Mouse (Mus musculus): Measurements from ENCODE around the gene Dcaf5. TPM values are rescaled to one million over a fixed set of nuclear protein-coding genes. Genes with fewer than 3 reads are reported as not detected.
A peak's percentile ranks its signal among the peaks of the same experiment; 100 is the strongest.

The Dcaf5 gene
- polyA plus RNA-seq, 1 experiment from 2014 or later, result 11.6 TPM

DNA sequence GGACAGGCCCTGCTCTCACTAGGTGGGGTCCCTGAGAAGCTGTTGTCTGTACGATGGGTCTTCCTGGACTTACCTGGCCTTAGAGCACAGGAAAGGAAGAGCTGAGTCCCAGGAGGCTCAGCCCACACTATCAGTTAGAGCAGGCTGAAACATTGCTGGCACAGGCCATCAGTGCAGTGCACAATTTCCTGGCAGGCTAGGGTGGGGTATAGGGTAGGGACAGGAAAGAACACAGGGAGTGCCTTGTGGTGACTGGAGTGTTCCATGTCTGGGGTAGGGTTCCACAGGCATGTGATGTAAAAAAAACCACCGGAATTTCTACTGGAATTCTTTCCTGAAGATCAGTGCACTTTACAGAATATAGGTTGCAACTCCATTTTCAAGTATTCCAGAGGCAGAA is 117.3 kb downstream of the Dcaf5 start:
- Histone ChIP-seq H3K27ac (ENCODE audit: low read length) (no peak overlapping the region), H3K9me3 (ENCODE audit: control insufficient read depth, low read length) (no peaks in the 10 kb centered on the region), H3K36me3 (ENCODE audit: control insufficient read depth, insufficient read depth, low read length) (no peaks in the 10 kb centered on the region), H3K27me3 (ENCODE audit: control insufficient read depth, insufficient read depth, low read depth, low read length) (no peaks in the 10 kb centered on the region), H3K9ac (ENCODE audit: low read length) (no peak overlapping the region), H3K4me1 (replicated peaks; ENCODE audit: control insufficient read depth, insufficient read depth, low read length) (no peaks in the 10 kb centered on the region), H3K4me2 (ENCODE audit: low read depth, low read length) (no peak overlapping the region), H3K4me3 (ENCODE audit: low read length) (no peak overlapping the region)
- 63% methylated on average over 2 of the region's 2 CpGs for WGBS
- peak; percentile 60; the same call in 1 of the 2 replicates for ATAC-seq (ENCODE audit: low read depth)

DNA sequence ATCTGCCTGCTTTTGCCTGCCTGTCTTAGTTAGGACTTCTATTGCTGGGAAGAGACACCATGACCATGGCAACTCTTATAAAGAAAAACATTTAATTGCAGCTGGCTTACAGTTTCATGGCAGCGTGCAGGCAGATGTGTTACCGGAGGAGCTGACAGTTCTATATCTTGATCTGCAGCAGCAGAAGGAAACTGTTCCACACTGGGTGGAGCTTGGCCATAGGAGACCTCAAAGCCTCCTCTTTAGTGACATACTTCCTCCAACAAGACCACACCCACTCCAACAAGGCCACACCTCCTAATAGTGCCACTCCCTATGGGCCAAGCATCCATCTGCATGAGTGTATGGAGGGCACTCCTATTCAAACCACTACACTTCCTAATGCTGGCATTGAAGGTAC is 121.1 kb downstream of the Dcaf5 start:
- no peak for ATAC-seq (ENCODE audit: low read depth)
- no peaks in the 10 kb centered on the region for H3K9me3 ChIP-seq (ENCODE audit: control insufficient read depth, low read length)
- H3K36me3 ChIP-seq (ENCODE audit: control insufficient read depth, insufficient read depth, low read length), result no peaks in the 10 kb centered on the region
- no peaks in the 10 kb centered on the region for H3K4me1 ChIP-seq (replicated peaks; ENCODE audit: control insufficient read depth, insufficient read depth, low read length)
- no peak overlapping the region for H3K4me3 ChIP-seq (ENCODE audit: low read length)
- no peak overlapping the region for H3K9ac ChIP-seq (ENCODE audit: low read length)
- H3K4me2 ChIP-seq (ENCODE audit: low read depth, low read length), result no peak overlapping the region
- H3K27ac ChIP-seq (ENCODE audit: low read length), result no peak overlapping the region
- H3K27me3 ChIP-seq (ENCODE audit: control insufficient read depth, insufficient read depth, low read depth, low read length), result no peaks in the 10 kb centered on the region
- WGBS, result 80% methylated on average over 2 of the region's 2 CpGs

DNA sequence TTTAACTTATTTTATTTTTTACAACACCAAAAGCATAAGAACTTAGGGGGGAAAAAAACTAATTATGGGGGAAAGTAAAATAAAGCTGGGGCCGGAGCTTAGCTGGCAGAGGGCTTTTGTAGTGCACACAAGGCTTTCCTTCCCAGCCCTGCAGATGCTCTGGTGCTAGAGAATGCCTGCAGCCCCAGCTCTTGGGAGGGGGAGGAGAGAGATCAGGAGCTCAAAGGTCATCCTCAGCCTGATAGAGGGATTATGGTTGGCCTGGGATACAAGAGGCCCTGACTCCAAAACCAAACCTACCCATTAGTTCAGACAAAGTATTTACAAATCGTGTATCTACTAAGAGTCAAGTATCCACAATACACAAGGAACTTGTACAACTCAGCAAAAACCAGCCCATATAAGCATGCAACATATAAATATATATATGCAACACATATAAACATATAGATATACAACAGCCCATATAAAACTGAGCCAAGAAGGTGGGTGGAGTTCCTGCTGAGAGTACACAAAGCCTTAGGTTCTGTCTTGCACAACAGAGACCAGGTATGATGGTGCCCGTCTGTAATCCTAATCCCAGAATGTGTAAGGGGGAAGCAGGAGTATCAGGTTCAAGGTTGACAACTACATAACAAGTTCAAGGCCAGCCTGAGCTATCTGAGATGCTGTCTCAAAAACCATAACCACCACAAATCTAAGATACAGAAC is 124.3 kb downstream of the Dcaf5 start:
- Histone ChIP-seq H3K36me3 (ENCODE audit: control insufficient read depth, insufficient read depth, low read length) (no peaks in the 10 kb centered on the region), H3K27me3 (ENCODE audit: control insufficient read depth, insufficient read depth, low read depth, low read length) (no peaks in the 10 kb centered on the region), H3K9ac (ENCODE audit: low read length) (no peak overlapping the region), H3K4me1 (replicated peaks; ENCODE audit: control insufficient read depth, insufficient read depth, low read length) (no peaks in the 10 kb centered on the region), H3K27ac (ENCODE audit: low read length) (no peak overlapping the region), H3K9me3 (ENCODE audit: control insufficient read depth, low read length) (no peaks in the 10 kb centered on the region), H3K4me2 (ENCODE audit: low read depth, low read length) (no peak overlapping the region), H3K4me3 (ENCODE audit: low read length) (no peak overlapping the region)
- whole genome bisulfite sequencing, result 77% methylated on average over 3 of the region's 3 CpGs
- no peak for ATAC-seq (ENCODE audit: low read depth)

DNA sequence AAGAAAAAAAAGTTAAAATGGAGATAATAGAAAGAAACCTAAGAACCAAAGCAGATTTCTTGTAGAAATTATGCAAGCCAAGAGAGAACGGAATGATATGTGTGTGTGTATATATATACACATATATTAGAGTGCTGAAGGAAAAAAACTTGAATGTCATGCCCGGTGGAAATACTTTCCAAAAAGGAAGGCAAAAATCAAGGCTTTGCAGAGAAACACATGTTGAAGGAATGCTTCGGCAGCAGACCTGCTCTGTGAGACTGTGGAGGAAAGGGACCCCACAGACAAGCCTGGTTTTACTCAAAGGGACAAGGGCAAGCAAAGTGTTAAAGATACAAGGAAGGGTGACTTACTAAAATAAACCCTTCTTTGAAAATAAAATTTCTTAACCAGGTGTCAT is 128.8 kb downstream of the Dcaf5 start:
- ATAC-seq (ENCODE audit: low read depth), result no peak
- Histone ChIP-seq H3K27ac (ENCODE audit: low read length) (no peak overlapping the region), H3K9ac (ENCODE audit: low read length) (no peak overlapping the region), H3K27me3 (ENCODE audit: control insufficient read depth, insufficient read depth, low read depth, low read length) (no peaks in the 10 kb centered on the region), H3K4me3 (ENCODE audit: low read length) (no peak overlapping the region), H3K4me2 (ENCODE audit: low read depth, low read length) (no peak overlapping the region), H3K36me3 (ENCODE audit: control insufficient read depth, insufficient read depth, low read length) (no peaks in the 10 kb centered on the region), H3K9me3 (ENCODE audit: control insufficient read depth, low read length) (0 out of 2 replicates have a peak, but pooled peaks cover 2% of the 10 kb centered on the region), H3K4me1 (replicated peaks; ENCODE audit: control insufficient read depth, insufficient read depth, low read length) (no peaks in the 10 kb centered on the region)
- WGBS, result 58% methylated on average over 3 of the region's 3 CpGs

DNA sequence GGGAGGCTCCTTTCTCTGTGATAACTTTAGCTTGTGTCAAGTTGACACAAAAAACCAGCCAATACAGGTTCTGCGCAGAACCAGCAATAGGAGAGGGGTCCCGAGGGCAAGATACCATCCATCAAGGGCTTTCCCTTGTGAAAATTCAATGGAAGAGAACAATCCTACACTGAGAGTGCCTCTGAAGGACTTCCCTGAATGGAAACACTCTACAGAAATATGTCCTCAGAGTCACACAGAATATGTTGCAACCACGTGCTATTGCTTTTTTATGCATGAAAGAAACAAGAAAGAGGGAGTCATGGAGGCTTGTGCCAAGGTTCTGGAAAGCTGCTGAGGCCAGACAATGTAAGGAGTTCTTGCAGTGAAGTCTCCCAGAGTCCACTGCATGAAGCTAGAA is 131.9 kb downstream of the Dcaf5 start:
- H3K4me2 ChIP-seq (ENCODE audit: low read depth, low read length), result no peak overlapping the region
- no peak for ATAC-seq (ENCODE audit: low read depth)
- no peaks in the 10 kb centered on the region for H3K4me1 ChIP-seq (replicated peaks; ENCODE audit: control insufficient read depth, insufficient read depth, low read length)
- no peak overlapping the region for H3K9ac ChIP-seq (ENCODE audit: low read length)
- no peak overlapping the region for H3K4me3 ChIP-seq (ENCODE audit: low read length)
- H3K27ac ChIP-seq (ENCODE audit: low read length), result no peak overlapping the region
- H3K36me3 ChIP-seq (ENCODE audit: control insufficient read depth, insufficient read depth, low read length), result no peaks in the 10 kb centered on the region
- 88% methylated on average over 3 of the region's 3 CpGs for WGBS
- no peaks in the 10 kb centered on the region for H3K27me3 ChIP-seq (ENCODE audit: control insufficient read depth, insufficient read depth, low read depth, low read length)
- 0 out of 2 replicates have a peak, but pooled peaks cover 2% of the 10 kb centered on the region for H3K9me3 ChIP-seq (ENCODE audit: control insufficient read depth, low read length)

DNA sequence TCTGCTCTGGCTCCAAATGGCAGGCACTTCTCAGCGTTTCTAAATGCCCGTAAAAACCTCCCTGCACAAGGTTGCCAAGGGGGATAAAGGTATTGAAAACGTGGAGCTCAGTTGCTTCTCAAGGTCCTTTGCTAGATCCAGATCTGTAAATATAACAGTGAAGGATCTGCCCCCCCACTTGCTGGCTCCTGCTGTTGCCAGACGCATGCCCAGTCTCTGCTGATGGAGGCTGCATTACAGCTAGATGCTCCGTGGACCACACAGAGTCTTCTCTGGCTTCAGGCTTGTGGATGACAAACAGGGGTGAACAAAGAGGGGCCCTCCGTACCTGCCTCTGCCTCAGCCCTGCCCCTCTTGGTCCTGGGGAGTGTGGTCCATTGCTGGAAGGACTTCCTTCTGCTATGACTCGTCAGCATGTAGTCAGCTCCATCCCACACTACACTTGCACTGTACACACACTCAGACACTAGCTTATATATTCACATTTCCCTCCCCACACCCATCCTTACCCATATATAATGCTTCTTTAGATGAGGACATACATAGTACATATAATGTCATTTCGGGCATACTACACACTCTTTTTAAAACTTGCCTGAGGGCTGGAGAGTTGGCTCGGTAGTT is 135.5 kb downstream of the Dcaf5 start:
- 75% methylated on average over 9 of the region's 9 CpGs for WGBS
- Histone ChIP-seq H3K27ac (ENCODE audit: low read length) (no peak overlapping the region), H3K27me3 (ENCODE audit: control insufficient read depth, insufficient read depth, low read depth, low read length) (no peaks in the 10 kb centered on the region), H3K4me1 (replicated peaks; ENCODE audit: control insufficient read depth, insufficient read depth, low read length) (no peaks in the 10 kb centered on the region), H3K4me3 (ENCODE audit: low read length) (no peak overlapping the region), H3K9me3 (ENCODE audit: control insufficient read depth, low read length) (0 out of 2 replicates have a peak, but pooled peaks cover 2% of the 10 kb centered on the region), H3K4me2 (ENCODE audit: low read depth, low read length) (no peak overlapping the region), H3K9ac (ENCODE audit: low read length) (no peak overlapping the region), H3K36me3 (ENCODE audit: control insufficient read depth, insufficient read depth, low read length) (no peaks in the 10 kb centered on the region)
- no peak for ATAC-seq (ENCODE audit: low read depth)

DNA sequence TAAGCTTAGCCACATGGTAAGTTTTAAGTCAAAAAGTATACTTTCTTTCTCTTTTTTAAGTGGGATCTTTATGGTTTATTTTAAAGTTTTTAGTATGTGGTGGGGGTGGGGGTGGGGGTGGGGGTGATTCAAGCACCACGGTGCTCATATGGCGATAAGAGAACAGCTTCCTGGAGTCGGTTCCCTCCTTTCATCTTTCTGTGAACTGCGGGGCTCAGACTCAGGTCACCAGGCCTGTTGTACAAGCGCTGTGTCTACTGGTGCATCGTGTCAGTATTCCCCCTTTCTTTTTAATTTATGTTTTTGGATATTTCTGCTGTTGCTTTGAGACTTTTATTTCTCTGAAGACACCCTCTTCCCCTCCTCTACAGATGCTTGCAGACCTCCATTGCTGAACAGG is 137.7 kb downstream of the Dcaf5 start:
- Histone ChIP-seq H3K9me3 (ENCODE audit: control insufficient read depth, low read length) (no peaks in the 10 kb centered on the region), H3K9ac (ENCODE audit: low read length) (no peak overlapping the region), H3K27me3 (ENCODE audit: control insufficient read depth, insufficient read depth, low read depth, low read length) (no peaks in the 10 kb centered on the region), H3K27ac (ENCODE audit: low read length) (no peak overlapping the region), H3K4me2 (ENCODE audit: low read depth, low read length) (no peak overlapping the region), H3K4me3 (ENCODE audit: low read length) (no peak overlapping the region), H3K4me1 (replicated peaks; ENCODE audit: control insufficient read depth, insufficient read depth, low read length) (no peaks in the 10 kb centered on the region), H3K36me3 (ENCODE audit: control insufficient read depth, insufficient read depth, low read length) (no peaks in the 10 kb centered on the region)
- no peak for ATAC-seq (ENCODE audit: low read depth)
- 40% methylated on average over 6 of the region's 6 CpGs for WGBS

DNA sequence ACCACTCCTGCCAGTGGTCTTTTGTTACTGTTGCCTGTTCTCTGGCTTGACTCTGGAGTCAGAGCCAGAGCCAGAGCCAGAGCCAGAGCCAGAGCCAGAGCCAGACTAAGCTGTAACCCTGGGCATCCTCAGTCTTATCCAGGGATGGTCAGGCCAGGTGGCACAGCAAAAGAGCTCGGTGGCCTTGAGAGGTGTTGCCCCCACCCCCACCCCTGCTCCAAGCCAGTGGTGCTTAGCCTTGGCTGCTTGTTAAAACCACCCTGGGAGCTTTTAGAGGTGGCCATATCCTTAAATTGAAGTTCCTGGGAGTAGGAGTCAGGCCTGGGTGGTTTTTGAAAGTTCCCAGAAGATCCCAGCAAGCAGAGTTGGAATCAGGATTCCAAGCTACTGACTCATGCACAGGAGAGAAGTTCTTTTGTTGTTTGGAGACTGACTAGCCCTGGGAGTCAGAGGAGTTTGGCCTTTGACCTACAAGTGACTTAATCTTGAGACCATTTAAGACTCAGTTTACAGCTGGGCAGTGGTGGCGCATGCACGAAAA is 144.4 kb downstream of the Dcaf5 start:
- H3K4me2 ChIP-seq (ENCODE audit: low read depth, low read length), result no peak overlapping the region
- WGBS, result 60% methylated on average over 3 of the region's 3 CpGs
- no peaks in the 10 kb centered on the region for H3K27me3 ChIP-seq (ENCODE audit: control insufficient read depth, insufficient read depth, low read depth, low read length)
- H3K27ac ChIP-seq (ENCODE audit: low read length), result no peak overlapping the region
- ATAC-seq (ENCODE audit: low read depth), result no peak
- no peak overlapping the region for H3K9ac ChIP-seq (ENCODE audit: low read length)
- no peaks in the 10 kb centered on the region for H3K9me3 ChIP-seq (ENCODE audit: control insufficient read depth, low read length)
- H3K4me1 ChIP-seq (replicated peaks; ENCODE audit: control insufficient read depth, insufficient read depth, low read length), result no peaks in the 10 kb centered on the region
- H3K36me3 ChIP-seq (ENCODE audit: control insufficient read depth, insufficient read depth, low read length), result no peaks in the 10 kb centered on the region
- no peak overlapping the region for H3K4me3 ChIP-seq (ENCODE audit: low read length)

DNA sequence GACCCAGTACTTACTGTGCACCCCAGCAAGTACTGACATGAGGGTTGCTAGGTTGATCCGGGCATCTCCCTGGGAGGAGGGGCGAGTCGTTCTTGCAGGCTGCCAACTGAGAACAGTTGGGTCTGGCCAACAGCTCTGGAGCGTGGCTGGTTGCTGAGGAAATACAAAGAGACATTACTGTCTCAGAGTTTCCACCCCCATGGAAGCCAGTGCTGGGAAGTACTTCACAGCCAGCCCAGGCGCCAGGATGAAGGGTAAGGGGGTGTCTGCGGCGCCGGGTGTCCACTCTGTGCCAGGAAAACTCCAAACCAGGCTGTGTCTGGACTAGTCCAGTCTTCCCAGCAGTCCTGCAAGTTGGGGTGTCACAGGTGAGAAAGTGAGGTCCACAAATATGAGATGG is 145.4 kb downstream of the Dcaf5 start:
- Histone ChIP-seq H3K27ac (ENCODE audit: low read length) (no peak overlapping the region), H3K9me3 (ENCODE audit: control insufficient read depth, low read length) (no peaks in the 10 kb centered on the region), H3K9ac (ENCODE audit: low read length) (no peak overlapping the region), H3K4me2 (ENCODE audit: low read depth, low read length) (no peak overlapping the region), H3K27me3 (ENCODE audit: control insufficient read depth, insufficient read depth, low read depth, low read length) (no peaks in the 10 kb centered on the region), H3K36me3 (ENCODE audit: control insufficient read depth, insufficient read depth, low read length) (no peaks in the 10 kb centered on the region), H3K4me1 (replicated peaks; ENCODE audit: control insufficient read depth, insufficient read depth, low read length) (no peaks in the 10 kb centered on the region), H3K4me3 (ENCODE audit: low read length) (no peak overlapping the region)
- WGBS, result 77% methylated on average over 8 of the region's 8 CpGs
- ATAC-seq (ENCODE audit: low read depth), result no peak
